Mouse (Mus musculus) limb, embryonic 10.5 days (tissue): Measurements from ENCODE around the gene Rabgap1l. TPM values are rescaled to one million over a fixed set of nuclear protein-coding genes. Genes with fewer than 3 reads are reported as not detected.

ENCODE experiments used
- DNase-seq: peaks from one replicate; pipeline ENCODE4 v3.0.0-alpha.2; 2017; ENCODE audit warnings: low spot score
- H3K27ac ChIP-seq: fragments of 300-500 bp; sonication (generic); 2 replicates; pipeline ENCODE4 v1.5.1; 2016; ENCODE audit warnings: mild to moderate bottlenecking
- H3K27me3 ChIP-seq: fragments of 300-500 bp; sonication (generic); 2 replicates; pipeline ENCODE4 v1.6.1; 2016; ENCODE audit warnings: low read depth, mild to moderate bottlenecking; ENCODE audit not compliant: poor library complexity, severe bottlenecking
- H3K36me3 ChIP-seq: fragments of 300-500 bp; sonication (generic); 2 replicates; pipeline ENCODE4 v1.6.1; 2016; ENCODE audit warnings: mild to moderate bottlenecking, moderate library complexity
- H3K4me1 ChIP-seq: fragments of 300-500 bp; sonication (generic); 2 replicates; pipeline ENCODE4 v1.6.1; 2016
- H3K4me3 ChIP-seq: fragments of 300-500 bp; sonication (generic); 2 replicates; pipeline ENCODE4 v1.5.1; 2016; ENCODE audit warnings: mild to moderate bottlenecking, moderate library complexity
- H3K9me3 ChIP-seq: fragments of 300-500 bp; sonication (generic); replicated peaks from 2 replicates; pipeline ENCODE4 v1.6.1; 2016; ENCODE audit warnings: mild to moderate bottlenecking
- WGBS: fragments of 180-500 bp; shearing (Covaris S2); methylation state at CpG from one replicate; pipeline ENCODE4 v1.1.7; 2016; 5-methylcytosine and 5-hydroxymethylcytosine counted together
- polyA plus RNA-seq: library from polyadenylated mRNA; unstranded; fragments of >200 nt; fragmentation: Nextera tagmentation; extraction: Ambion mirVana; gene quantifications from 2 replicates; pipeline ENCODE4 v1.2.1, GENCODE M21; 2016

Gene Rabgap1l
- polyA plus RNA-seq, 1 experiment from 2014 or later = 12.5 TPM

DNA sequence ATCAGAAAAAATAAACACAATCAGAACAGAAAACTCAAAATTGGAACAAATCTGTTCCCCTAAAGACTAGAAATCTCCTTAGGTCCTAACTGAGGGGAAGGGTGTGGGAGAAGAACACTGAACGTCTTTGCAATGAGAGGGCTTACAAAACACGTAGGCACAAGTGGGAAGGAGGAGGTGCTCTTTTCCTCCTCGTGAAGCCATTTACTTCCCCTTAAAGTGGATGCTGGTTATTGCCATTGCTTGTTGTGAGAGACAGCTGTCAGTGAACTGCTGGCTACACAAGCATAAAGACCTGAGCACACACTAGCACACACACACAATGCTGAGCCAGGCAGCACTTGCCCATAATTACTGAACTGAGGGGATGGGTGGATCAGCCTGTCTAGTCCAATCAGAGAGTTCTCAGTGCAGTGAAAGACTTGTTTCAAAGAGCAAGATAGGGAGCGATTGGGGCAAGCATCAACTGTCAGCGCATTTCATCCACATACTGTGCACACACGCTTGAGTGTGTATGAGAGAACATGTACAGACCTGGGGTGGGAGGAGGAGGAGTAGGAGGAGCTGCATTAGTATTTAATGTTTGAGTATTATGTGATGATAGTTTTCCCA is 259.7 kb downstream of the Rabgap1l start:
- no peak for DNase-seq
- WGBS = 70% methylated on average over 6 of the region's 6 CpGs
- Histone ChIP-seq H3K36me3 (no peaks in the 10 kb centered on the region), H3K27ac (no peak overlapping the region), H3K4me1 (no peaks in the 10 kb centered on the region), H3K4me3 (no peak overlapping the region), H3K9me3 (no peaks in the 10 kb centered on the region), H3K27me3 (no peaks in the 10 kb centered on the region)

- Histone ChIP-seq H3K4me1 (no peaks in the 10 kb centered on the region), H3K4me3 (no peak overlapping the region), H3K9me3 (no peaks in the 10 kb centered on the region), H3K36me3 (no peaks in the 10 kb centered on the region), H3K27ac (no peak overlapping the region), H3K27me3 (no peaks in the 10 kb centered on the region)
- no peak for DNase-seq
- 86% methylated on average over 5 of the region's 5 CpGs for WGBS
Observed at GRCm38 (mm10) chr1:160531402-160531801, 261.6 kb downstream of the Rabgap1l start.

- H3K9me3 ChIP-seq = no peaks in the 10 kb centered on the region
- DNase-seq = no peak
- no peaks in the 10 kb centered on the region for H3K27me3 ChIP-seq
- H3K36me3 ChIP-seq = no peaks in the 10 kb centered on the region
- H3K27ac ChIP-seq = no peak overlapping the region
- H3K4me1 ChIP-seq = no peaks in the 10 kb centered on the region; the same call in 1 of the 2 replicates
- H3K4me3 ChIP-seq = no peak overlapping the region
- 82% methylated on average over 3 of the region's 3 CpGs for WGBS
Observed at GRCm38 (mm10) chr1:160521918-160522317, 271.1 kb downstream of the Rabgap1l start.

- no peaks in the 10 kb centered on the region for H3K27me3 ChIP-seq
- no peak overlapping the region for H3K4me3 ChIP-seq
- H3K4me1 ChIP-seq = no peaks in the 10 kb centered on the region; the same call in 1 of the 2 replicates
- DNase-seq = no peak
- H3K27ac ChIP-seq = no peak overlapping the region
- H3K9me3 ChIP-seq = no peaks in the 10 kb centered on the region
- no peaks in the 10 kb centered on the region for H3K36me3 ChIP-seq
- 57% methylated on average over 3 of the region's 3 CpGs for WGBS
Observed at GRCm38 (mm10) chr1:160520665-160521064, 272.3 kb downstream of the Rabgap1l start.

DNA sequence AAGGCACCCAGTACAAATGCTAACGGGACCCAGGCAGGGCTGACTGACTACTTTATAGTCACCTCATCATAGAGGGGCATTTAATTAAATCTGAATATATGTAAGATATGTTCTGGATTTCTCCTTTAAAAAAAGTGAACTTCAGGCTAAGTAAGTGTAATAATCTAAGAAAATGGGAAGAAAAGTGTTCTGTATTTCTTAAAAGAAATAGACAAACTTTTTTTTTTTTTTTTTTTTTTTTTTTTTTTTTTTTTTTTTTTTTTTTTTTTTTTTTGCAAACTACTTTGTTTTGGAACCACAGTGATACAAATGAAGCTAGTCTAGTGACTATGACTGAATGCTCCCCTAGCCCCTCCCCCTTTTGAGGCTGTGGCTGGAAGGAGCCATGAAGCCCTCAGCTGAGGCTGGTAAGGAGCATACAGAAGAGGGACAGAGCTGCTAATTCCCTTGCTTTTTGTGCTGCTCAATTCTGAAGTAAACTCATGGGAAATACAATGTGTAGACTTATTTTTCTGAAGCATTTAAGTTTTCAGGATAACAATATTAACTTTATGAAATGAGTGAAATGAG is 273.0 kb downstream of the Rabgap1l start:
- no peaks in the 10 kb centered on the region for H3K9me3 ChIP-seq

DNA sequence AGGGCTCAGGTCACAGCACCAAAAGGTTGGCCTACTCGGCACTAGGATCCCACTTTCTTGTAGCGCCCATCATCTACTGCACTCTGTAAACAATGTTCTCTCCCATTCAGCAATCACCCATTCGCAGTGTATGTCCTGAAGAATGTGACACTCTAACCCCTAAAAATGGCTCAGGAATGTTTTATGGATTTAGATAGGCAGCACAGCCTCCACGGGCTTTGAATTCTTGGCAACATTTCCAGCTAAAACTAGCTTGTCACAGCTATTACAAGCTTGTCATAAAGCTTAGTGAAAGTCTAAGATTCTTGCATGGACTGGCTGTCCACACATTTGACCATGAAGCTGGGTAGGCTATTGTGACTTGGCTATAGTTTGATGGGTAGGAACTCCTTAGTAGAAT is 274.5 kb downstream of the Rabgap1l start:
- no peaks in the 10 kb centered on the region for H3K27me3 ChIP-seq
- H3K4me3 ChIP-seq = no peak overlapping the region
- no peaks in the 10 kb centered on the region for H3K9me3 ChIP-seq
- 84% methylated on average over 4 of the region's 4 CpGs for WGBS
- H3K27ac ChIP-seq = no peak overlapping the region
- DNase-seq = no peak
- H3K36me3 ChIP-seq = no peaks in the 10 kb centered on the region
- no peaks in the 10 kb centered on the region; the same call in 1 of the 2 replicates for H3K4me1 ChIP-seq

More for the DNA sequence above, 273.0 kb downstream of the Rabgap1l start:
- Histone ChIP-seq H3K4me3 (no peak overlapping the region), H3K36me3 (no peaks in the 10 kb centered on the region), H3K27me3 (no peaks in the 10 kb centered on the region), H3K27ac (no peak overlapping the region), H3K4me1 (no peaks in the 10 kb centered on the region; the same call in 1 of the 2 replicates)
- WGBS = 73% methylated on average over 1 of the region's 1 CpGs
- no peak for DNase-seq

GRCm38 (mm10) chr1:160507766-160508165 is 285.2 kb downstream of the Rabgap1l start:
- H3K9me3 ChIP-seq = no peaks in the 10 kb centered on the region
- no peak for DNase-seq

DNA sequence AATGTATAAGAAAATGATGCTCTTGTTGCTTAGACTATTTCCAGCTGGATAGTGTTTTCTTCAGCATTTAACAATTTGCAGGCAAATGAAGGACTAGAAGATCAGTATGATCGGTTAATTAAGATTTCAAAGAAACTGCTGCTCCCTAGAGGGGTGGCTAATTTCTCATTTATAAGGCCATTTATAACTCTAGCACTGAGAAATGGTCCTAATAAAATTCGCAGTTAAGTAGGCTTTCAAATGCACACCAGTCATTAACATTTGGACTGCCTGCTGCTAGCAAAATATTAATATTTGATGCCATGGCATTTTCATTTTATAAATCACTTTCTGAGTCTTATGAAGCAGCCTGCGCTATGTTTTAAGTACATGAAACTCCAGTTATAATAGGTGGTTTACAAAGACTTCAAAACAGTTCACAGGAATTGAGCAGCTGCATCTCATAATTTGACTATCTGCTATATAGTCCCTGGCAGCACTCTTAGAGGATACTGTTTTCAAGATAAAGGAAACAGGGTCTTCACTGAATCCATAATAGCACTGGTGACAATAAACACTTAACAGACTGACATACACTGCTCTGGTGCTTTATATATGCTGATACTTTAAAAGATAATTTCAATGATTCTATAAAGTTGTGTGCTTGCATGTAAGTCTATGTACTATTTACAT is 296.0 kb downstream of the Rabgap1l start:
- 83% methylated on average over 3 of the region's 3 CpGs for WGBS
- no peaks in the 10 kb centered on the region for H3K27me3 ChIP-seq
- no peaks in the 10 kb centered on the region for H3K36me3 ChIP-seq
- no peak overlapping the region for H3K4me3 ChIP-seq
- no peak overlapping the region for H3K27ac ChIP-seq
- DNase-seq = no peak
- H3K9me3 ChIP-seq = no peaks in the 10 kb centered on the region
- no peaks in the 10 kb centered on the region for H3K4me1 ChIP-seq

More at GRCm38 (mm10) chr1:160507766-160508165, 285.2 kb downstream of the Rabgap1l start:
- no peaks in the 10 kb centered on the region for H3K36me3 ChIP-seq
- H3K4me1 ChIP-seq = no peaks in the 10 kb centered on the region
- H3K4me3 ChIP-seq = no peak overlapping the region
- no peak overlapping the region for H3K27ac ChIP-seq
- H3K27me3 ChIP-seq = no peaks in the 10 kb centered on the region

DNA sequence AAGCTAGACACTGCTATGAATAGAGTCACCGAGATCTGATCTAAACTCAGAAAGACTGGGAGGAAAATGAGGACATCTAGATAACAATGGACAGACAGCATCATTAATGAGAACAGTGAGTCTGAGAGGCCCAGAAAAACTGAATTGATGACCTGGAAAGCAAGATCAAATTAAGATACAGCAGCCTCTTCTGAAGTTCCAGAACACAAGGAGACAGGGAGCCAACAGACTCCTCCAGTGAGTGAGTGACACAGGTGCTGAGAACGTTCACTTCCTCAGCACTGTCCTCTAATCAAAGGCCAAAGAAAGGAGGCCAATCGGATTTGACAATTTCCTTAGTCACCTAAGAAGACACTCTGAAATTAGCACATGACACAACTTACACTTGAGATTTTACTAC is 307.3 kb downstream of the Rabgap1l start:
- no peaks in the 10 kb centered on the region for H3K27me3 ChIP-seq
- no peak overlapping the region for H3K4me3 ChIP-seq
- H3K9me3 ChIP-seq = no peaks in the 10 kb centered on the region
- H3K27ac ChIP-seq = no peak overlapping the region
- H3K36me3 ChIP-seq = no peaks in the 10 kb centered on the region
- WGBS = 73% methylated on average over 3 of the region's 3 CpGs
- H3K4me1 ChIP-seq = no peaks in the 10 kb centered on the region
- no peak for DNase-seq

DNA sequence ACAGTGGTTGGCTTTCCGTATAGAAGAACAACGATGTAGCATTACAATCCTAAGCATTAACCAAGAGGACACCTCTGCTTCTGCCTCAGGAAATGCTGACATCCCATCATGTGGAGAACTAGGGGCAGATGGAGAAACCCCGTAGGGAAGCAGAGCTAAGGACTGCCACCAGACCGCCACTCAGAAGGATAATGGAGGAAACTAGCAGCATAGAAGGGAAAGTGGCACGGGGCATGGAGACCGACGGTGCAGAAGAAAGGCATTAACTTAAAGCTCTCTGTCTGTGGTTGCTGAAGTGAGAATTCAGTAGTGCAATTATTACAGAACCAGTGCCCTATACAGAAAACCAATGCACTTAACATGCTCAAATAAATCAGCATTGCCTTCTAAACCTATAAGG is 308.0 kb downstream of the Rabgap1l start:
- WGBS = 90% methylated on average over 7 of the region's 7 CpGs
- DNase-seq = no peak
- Histone ChIP-seq H3K27ac (no peak overlapping the region), H3K4me3 (no peak overlapping the region), H3K36me3 (no peaks in the 10 kb centered on the region), H3K9me3 (no peaks in the 10 kb centered on the region), H3K27me3 (no peaks in the 10 kb centered on the region), H3K4me1 (no peaks in the 10 kb centered on the region)

- WGBS = 89% methylated on average over 2 of the region's 2 CpGs
- Histone ChIP-seq H3K4me1 (no peaks in the 10 kb centered on the region), H3K9me3 (no peaks in the 10 kb centered on the region), H3K36me3 (no peaks in the 10 kb centered on the region), H3K27ac (no peak overlapping the region), H3K4me3 (no peak overlapping the region), H3K27me3 (no peaks in the 10 kb centered on the region)
- no peak for DNase-seq
Observed at GRCm38 (mm10) chr1:160481643-160482042, 311.4 kb downstream of the Rabgap1l start.

- Histone ChIP-seq H3K27ac (no peak overlapping the region), H3K27me3 (no peaks in the 10 kb centered on the region), H3K9me3 (no peaks in the 10 kb centered on the region), H3K4me3 (no peak overlapping the region), H3K4me1 (no peaks in the 10 kb centered on the region), H3K36me3 (no peaks in the 10 kb centered on the region)
- DNase-seq = no peak
Observed at GRCm38 (mm10) chr1:160467443-160467842, 325.6 kb downstream of the Rabgap1l start.

DNA sequence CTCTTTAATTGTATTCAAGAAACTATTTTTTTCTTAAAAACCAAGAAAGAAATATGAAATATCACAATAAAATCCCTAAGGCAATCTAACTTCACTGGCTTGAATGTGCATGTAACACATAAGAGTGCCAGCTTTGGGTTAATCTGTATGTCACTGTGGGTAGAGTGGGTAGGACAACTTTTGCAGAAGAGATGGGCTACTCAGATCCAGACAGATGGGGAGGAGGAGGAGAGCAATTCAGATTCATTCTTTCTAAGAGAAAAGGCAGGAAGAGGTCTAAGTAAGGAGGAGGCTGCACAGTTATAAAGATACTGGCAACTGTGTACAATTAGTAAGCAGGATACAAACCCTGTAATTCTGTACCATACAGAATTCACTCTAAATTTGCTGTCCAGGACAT is 327.8 kb downstream of the Rabgap1l start:
- Histone ChIP-seq H3K27ac (no peak overlapping the region), H3K36me3 (no peaks in the 10 kb centered on the region), H3K4me1 (no peaks in the 10 kb centered on the region), H3K4me3 (no peak overlapping the region), H3K27me3 (no peaks in the 10 kb centered on the region), H3K9me3 (no peaks in the 10 kb centered on the region)
- no peak for DNase-seq
